Mouse (Mus musculus) bone marrow, adult 2 months (tissue): ENCODE results near the gene Hsp90ab1.

Source experiments
- CTCF ChIP-seq: fragments of 200-500 bp; IDR thresholded peaks from 2 replicates; pipeline ENCODE4 v1.5.1; 2011; ENCODE audit warnings: low read length, control low read depth; ENCODE audit not compliant: control insufficient read depth, insufficient read depth
- POLR2A ChIP-seq: fragments of 200-500 bp; IDR thresholded peaks from 2 replicates; pipeline ENCODE4 v1.6.1; 2011; ENCODE audit warnings: low read depth, mild to moderate bottlenecking, control low read depth, low read length, borderline replicate concordance; ENCODE audit not compliant: control insufficient read depth

DNA sequence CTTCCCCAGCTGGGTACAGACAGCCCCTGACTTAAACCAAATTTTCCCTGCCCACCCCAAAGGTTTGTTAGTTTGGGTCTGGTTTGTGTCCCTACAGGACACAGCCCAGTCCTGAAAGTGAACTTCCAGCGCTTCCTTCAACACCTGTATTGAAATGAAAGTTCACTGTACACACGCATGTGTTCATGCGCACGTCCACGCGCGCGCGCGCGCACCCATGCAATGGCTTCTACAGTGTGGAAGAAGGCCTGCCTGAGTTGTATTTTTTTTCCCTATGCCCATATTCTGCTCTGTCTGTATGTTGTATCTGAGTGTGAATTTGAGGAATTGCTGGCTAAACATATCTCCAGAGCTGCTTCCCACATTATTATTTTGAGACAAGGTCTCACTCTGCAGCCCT lies 8.0 kb downstream of the Hsp90ab1 start:
- TF ChIP-seq POLR2A = no peak
- TF ChIP-seq CTCF = no peak
